Mouse (Mus musculus) kidney, adult 8-10 months (tissue): Measurements from ENCODE around the gene Dcp1b.

Source experiments
- DNase-seq, 2 experiments: peaks; one replicate each; pipeline ENCODE4 v3.0.0; 2022

Dcp1b gene

DNA sequence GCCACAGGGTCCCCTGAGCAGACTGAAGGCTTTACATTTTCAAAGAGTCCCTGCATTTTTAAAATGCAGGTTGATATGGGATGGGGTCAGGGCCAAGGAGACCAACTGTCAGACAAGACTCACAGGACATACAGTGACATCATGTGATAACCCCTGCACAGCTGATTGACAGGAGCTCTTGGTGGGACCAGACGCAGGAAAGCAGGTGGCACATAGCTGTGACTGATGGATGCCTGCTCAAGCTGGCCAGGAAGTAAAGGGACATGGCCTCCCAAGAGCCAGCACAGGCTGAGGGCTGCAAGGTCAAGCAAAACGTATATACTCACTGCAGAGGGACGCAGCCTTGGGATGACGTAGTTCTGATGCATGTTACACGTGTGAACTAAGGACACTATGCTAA lies 60.4 kb downstream of the Dcp1b start:
- no peak for DNase-seq

DNA sequence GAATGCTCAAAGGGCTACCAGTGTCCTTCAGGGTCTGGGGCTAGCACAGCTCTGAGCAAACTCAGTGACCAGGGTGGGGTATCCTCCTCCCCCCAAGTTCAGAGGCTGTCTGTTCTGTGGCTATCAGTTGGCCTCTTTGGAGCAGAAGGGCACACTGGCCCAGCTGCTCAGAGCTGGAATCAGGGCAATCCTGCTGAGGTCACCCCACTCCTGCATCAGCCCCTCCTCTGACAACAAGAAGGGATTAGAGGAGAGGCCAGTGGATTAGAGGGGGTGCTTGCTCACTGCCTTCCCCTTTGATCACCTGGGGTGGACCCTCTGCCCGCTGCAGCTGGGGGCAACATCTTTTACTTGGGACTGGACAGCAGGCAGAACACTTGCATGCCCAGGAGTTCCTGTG lies 61.2 kb downstream of the Dcp1b start, which contains the start of gene Cacna2d4:
Gene Cacna2d4 (plus strand): TSS at position 286 of the 400 bp plus-strand sequence.
- DNase-seq: no peak

DNA sequence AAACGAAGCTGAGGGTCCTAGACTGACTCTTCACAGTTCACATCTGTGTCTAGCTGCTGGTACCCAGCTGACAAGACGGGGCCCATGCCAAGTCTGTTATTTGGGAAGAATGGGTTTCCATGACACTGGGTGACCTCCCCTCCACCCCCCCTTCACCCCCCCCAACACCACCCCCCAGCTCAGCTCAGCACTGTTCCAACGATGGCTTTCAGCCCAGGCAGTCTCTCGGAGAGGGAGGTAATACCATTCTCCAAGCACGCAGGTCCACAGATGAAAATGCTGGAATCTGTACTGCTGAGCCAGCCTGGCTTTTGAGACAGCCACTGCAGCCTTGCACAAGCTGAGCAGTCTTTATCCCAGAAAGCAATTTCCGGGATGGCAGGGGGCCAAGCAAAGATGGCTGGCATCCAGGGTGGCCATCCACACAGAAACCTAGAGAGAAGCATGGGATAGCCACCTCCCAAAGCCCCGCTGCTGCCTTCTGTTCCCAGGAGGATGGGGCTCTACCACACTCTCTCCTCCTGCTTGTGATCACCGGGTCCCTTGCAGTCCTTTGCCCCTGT lies 62.5 kb downstream of the Dcp1b start:
- peak in 1 of 2 experiments; percentile 21 for DNase-seq

DNA sequence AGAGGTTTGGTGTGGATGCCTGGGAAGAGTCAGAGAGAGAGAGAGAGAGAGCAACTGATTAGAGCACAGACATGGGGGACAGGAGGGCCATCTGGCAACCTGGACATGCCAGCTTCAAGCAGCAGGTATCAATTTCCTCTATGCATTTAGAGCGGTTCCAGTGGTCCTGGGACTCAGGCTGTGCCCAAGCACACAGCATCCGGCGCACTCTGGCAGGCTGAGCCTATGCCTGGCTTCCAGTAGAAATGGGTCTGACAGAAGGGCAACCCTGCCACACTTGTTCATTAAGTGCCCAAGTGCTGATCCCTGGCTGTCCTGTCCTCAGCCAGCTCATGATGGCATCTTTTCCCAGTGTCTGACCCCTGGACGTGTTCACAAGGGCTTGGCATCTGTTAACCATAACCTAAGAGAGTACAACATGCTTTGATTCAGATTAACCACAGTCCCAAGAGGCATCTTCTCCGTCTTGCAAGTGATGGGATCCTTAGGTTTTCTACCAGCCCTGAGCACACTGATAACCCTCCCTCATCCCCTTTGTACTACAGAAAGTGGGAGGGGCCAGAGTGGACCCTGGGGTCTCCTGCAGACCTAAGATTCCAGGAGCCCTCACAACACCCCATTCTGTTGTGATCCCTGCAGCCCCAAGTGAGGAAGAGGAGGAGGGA lies 64.4 kb downstream of the Dcp1b start:
- no peak for DNase-seq

DNA sequence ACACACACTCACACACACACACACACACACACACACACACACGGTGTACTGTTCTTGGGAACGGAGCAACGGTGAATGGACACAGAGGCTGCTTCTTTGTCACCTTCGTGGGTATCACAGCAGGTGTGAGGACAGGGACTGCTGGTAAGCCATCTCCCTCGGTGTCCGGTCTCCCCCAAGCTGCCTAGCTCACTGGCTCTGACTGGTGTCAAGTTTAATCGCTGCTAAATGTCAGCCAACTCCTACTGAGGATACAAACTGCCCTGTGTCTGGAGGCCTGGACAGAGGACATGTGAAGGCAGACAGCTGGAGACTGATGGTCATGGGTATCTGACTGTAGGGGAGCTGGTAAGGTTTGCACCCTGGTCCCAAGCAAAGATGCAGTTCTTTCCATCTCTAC lies 65.2 kb downstream of the Dcp1b start:
- DNase-seq: no peak

DNA sequence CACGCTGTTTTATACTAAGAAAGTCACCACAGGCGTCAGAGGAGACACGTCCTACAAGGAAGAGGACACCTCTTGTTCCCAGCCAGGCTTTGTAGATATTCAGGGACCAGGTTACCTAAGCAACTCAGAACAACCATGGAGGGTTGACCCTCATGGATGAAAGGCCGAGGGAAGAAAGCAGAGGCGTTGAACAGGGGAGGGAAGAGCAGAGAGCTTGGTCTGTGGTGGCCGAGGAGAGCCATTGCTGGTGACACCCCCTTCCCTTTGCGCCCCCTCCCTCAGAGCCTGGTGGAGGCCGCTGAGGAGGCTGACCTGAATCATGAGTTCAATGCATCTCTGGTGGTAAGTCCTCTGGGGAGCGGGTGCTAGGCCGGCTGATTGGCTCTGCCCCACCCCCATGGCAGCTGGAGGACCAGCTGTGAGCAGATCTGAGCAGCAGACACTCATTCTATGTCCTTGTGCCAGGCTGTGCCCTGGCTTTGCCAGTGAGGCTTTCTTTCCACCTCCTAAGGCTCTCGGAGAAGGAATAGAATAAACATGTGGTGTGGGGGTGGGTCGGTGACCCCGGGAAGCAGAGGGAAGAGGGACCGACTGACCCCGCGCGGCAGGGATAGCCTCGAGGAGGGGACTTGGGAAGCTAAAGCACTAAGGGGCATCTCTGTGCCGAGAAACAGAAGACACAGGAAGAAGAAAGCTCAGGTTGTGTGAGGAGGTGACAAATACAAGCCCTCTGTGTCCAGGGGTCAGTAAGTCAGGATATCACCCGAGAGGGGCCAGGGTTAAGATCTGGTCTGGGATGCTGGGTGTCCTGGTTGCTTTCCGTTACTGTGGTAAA lies 66.0 kb downstream of the Dcp1b start:
- no peak for DNase-seq

DNA sequence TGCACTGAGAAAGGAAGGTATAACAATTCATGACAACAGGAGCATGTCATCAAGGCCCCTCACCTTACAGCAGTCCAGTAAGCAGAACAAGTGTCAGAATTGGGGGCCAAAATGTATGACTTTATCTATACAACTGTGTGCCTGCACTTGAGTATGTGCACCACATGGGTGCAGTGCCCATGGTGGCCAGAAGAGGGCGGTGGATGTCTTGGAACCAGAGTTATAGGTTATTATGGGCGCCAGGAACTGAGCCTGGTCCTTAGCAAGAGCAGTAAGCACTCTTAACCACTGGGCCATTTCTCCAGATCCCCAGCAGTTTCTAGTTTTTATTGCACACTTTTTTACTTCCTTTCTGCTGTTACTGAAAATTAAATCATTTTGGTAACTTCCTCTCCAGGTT lies 71.0 kb downstream of the Dcp1b start:
- no peak for DNase-seq

DNA sequence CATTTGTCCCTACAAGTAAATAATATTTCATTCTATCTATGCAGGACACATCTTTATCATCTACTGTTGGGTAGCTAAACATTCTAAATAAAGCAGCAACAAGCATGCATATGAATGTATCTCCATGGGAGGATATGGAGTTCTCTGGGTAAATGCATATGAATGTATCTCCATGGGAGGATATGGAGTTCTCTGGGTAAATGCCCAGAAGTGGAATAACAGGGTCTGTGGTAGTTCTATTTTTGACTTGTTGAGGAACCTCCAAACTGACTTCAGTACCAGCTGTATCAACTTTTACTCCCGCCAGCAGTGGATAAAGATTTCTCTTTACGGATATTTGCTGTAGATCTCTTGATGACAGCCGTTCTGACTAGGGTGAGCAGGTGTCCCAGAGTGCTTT lies 73.5 kb downstream of the Dcp1b start:
- no peak for DNase-seq

DNA sequence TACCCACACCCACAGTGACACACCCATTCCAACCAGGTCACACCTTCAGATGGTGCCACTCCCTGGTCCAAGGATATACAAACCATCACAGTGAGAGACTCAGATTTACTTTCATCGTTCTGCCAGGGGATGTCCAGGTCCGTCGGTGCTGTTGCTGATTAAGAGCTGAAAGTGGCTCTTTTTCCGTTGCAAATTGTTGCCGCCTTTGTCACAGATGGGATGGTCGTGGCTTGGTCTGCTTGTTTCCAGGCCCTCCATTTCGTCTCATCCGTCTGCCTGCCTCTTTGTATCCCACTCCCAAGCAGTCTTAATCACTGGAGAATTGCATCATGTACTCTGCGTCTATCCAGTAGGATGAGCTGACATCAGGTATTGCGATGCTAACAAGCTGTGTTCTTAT lies 74.7 kb downstream of the Dcp1b start:
- no peak for DNase-seq

DNA sequence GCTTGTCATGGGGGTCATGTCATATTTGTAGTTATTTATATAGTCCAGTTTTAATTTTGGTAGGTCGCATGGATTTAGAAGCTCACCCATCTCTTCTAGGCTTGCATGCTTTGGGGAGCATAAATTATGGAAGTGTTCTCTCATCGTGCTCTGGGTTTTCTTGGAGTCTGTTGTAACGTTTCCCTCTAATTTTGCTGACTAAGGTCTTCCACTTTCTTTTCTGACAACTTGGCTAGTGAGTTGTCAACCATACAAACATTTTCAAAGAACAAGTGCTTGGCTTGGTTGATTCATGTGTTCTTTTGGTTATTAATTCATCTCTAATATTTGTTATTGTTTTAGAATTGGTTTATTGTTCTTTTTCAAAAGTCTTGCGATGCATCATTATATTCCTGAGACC lies 76.7 kb downstream of the Dcp1b start:
- no peak for DNase-seq
